Mouse (Mus musculus): ENCODE measurements around the gene Sdha.

The Sdha gene

DNA sequence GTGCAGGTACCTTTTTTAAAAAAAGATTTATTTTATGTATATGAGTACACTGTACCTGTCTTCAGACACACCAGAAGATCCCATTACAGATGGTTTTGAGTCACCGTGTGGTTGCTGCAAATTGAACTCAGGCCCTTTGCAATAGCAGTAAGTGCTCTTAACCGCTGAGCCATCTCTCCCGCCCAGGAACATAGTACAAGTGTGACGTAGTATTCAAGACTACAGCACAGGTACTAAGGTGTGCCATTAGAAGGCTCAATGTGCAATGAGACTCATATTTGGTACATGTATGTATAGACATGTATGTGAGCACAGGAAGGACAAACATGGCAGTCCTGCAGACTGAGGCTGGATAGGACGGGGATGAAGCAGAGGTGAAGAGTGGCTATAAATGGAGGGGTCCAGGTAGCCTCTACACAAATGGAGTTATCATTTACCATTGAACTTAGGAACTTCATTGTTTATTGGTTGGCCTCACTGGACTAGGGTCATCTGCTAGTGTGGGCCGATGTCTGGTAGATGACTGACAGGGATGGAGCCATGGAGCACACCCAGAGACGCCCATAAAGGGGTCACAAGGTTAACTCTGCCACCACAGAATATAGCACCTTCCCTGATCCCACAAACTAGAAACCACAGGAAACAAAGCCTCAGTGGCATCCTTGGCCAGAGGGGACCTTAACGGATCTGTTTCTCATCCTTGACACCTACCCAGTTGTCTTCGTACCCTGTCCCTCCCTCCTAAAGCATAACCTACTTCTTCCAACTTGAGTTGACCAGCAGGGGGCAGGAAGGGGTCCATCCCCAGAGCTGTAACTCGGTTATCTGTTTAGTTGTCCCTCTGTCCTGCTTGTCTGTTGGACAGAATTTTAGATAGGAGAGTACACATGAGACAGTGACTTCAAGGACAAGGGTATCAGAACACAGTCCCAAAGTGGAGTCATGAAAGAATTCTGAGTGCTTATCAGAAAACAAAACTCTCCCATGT lies 47.7 kb downstream of the Sdha start:
- DNase-seq: no peak

DNA sequence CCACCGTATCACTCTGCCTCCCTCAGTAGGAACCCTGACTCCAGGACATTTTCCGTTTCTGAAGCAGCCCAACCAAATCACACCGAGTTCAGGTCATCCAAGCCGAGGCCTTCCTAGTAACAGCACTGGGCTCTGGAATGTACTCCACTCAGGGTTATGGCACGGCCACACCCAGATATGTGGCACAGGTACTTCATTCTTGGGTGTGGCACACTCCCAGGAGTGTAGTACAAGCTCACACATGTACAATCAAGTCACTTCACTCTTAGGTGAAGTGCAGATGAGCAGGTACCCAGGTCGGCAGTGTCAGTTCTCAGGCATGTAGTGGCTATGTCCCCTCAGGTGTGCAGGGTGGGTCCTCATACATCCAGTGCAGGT lies 48.5 kb downstream of the Sdha start:
- DNase-seq: no peak

DNA sequence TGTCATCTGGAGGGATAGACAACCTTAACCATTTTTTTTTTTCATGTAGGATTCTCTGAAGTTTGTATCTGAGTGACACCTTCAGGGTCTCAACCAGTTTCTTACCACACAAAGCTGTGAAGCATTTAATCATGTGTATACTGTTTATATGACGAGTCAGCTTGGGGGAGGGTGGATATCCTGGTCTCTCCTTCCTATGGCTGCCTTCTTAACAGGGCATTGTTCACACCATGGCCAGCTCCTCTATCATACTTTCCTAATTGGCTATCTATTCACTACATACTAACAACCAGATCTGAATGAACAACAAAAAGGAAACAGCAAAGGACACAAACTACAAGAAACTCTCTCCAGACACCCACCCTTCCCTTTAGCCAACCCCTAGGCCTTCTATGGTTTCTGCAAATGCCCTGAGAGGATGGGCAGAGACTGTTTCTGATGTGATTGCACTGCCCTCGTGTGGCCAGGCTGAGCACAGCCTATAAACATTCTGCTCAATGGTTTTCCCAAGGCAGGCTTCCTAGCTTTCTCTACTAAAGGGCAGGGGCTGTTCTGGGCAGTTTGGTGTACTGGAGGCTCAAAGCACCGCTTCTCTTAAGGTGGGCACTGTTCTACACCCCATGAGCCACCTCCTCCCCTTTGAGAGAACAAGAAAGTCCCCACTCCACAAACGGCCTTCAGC lies 49.0 kb downstream of the Sdha start:
- DNase-seq: peak; percentile 74 to 82

- DNase-seq: no peak
Measured at GRCm38 (mm10) chr13:74296376-74296775, 53.7 kb downstream of the Sdha start.

GRCm38 (mm10) chr13:74292167-74292566 lies 57.9 kb downstream of the Sdha start, which contains the start of gene Ahrr:
Gene Ahrr, minus strand, starts transcription at chr13:74292331.
- DNase-seq: peak; percentile 26 to 45

DNA sequence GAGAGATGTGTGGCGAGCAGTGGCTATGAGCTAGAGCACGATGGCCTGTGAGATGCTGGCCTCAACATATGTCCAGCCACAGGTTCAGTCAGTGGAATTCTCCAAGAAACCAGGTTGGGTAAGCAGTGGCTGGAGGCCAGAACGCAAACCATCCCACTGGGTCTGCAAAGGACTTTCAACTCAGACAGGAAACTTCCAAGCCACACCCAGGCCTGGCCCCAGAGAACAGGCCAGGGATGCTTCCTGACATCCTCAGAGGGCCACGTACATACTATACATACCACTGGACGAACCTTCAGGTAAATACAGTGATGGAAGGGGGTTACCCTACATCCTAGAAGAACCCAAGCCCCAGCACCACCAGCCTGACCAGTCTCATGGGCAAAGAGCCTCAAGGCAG lies 60.4 kb downstream of the Sdha start:
- DNase-seq: no peak

DNA sequence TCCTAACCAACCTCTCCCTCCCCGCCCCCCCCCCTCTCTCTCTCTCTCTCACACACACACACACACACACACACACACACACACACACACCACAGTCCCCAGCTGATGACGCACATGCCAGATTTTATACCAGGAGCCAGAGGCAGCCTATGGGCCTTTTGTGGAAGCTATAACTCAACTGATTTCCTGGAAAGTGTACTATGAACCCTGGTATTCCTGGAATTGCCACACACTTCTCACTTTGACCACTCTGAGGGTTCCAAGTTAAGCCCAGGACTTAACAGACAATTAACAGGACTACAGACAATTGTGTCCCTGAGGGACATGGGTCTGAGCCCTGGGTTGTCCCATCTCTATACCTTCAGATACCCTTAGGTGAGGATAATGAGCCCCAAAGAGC lies 67.8 kb downstream of the Sdha start:
- DNase-seq: no peak

GRCm38 (mm10) chr13:74275726-74276125 lies 74.4 kb downstream of the Sdha start:
- no peak for DNase-seq
